Mouse (Mus musculus): ENCODE data around the gene Arih2. TPM values are rescaled to one million over a fixed set of nuclear protein-coding genes. Genes with fewer than 3 reads are reported as not detected.

Gene Arih2
- polyA plus RNA-seq, 1 experiment = 53.7 TPM

DNA sequence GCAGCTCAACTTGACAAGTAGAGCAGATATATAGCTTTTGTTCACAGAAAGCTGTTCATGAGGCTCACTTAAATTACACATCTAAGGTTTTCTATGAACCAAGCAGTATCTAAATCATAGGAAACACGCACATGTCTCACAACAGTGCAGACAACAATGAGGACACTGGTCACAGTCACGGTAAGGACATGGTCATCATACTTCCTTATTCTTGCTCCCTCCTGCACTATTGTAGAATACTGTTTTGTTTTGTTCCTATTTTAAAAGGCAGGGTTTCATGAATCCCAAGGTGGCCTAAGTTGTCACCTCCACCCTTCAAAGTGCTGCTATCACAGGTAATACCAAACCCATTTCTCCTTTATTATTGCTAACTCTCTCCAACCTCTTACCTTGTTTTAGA is 9.4 kb downstream of the Arih2 start:
- TF ChIP-seq CTCF (IDR thresholded peaks at IDR 0.05; ENCODE audit: borderline replicate concordance, insufficient read depth, low read depth, low read length) (no peak), POLR2A (IDR thresholded peaks at IDR 0.05; ENCODE audit: borderline replicate concordance, insufficient read depth, low read length) (no peak)
- H3K4me3 ChIP-seq (replicated peaks; ENCODE audit: insufficient read depth, low read depth, low read length) = no peak overlapping the region
- no peak overlapping the region for H3K27ac ChIP-seq (ENCODE audit: insufficient read depth, low read length)
- H3K27me3 ChIP-seq (ENCODE audit: control insufficient read depth, insufficient read depth, low read length) = no peaks in the 10 kb centered on the region
- H3K4me1 ChIP-seq (ENCODE audit: control insufficient read depth, insufficient read depth, low read length) = peaks cover 3% of the 10 kb centered on the region; the same call in 1 of the 2 replicates
- DNase-seq = no peak
- WGBS = 79% methylated on average over 2 of the region's 2 CpGs

GRCm38 (mm10) chr9:108635415-108635814 is 13.8 kb downstream of the Arih2 start:
- H3K4me3 ChIP-seq (replicated peaks; ENCODE audit: insufficient read depth, low read depth, low read length) = no peak overlapping the region
- no peaks in the 10 kb centered on the region for H3K4me1 ChIP-seq (ENCODE audit: control insufficient read depth, insufficient read depth, low read length)
- no peaks in the 10 kb centered on the region for H3K27me3 ChIP-seq (ENCODE audit: control insufficient read depth, insufficient read depth, low read length)
- 85% methylated on average over 2 of the region's 2 CpGs for WGBS
- no peak for DNase-seq
- no peak overlapping the region for H3K27ac ChIP-seq (ENCODE audit: insufficient read depth, low read length)
- no peak for TF ChIP-seq CTCF (IDR thresholded peaks at IDR 0.05; ENCODE audit: borderline replicate concordance, insufficient read depth, low read depth, low read length)
- TF ChIP-seq POLR2A (IDR thresholded peaks at IDR 0.05; ENCODE audit: borderline replicate concordance, insufficient read depth, low read length) = no peak

DNA sequence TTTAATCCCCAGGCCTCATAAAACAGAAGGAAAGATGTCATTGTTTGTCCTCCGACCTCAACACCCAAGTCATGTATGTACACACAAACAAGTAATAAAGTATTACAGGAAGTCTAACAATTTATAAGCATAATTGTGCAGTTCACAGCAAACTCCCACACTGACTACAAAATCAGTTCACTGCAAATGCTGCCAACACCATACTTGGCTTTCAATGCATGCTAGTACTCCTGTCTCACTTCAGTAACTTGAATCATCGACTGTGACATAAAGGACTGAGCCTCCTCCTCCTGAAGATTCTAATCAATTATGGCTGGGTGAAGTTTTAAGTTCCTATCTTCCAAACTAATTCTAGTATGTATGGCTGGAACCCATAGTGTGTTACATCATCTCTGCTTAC is 15.3 kb downstream of the Arih2 start:
- WGBS = 63% methylated on average over 2 of the region's 2 CpGs
- no peak for DNase-seq
- Histone ChIP-seq H3K27ac (ENCODE audit: insufficient read depth, low read length) (no peak overlapping the region), H3K27me3 (ENCODE audit: control insufficient read depth, insufficient read depth, low read length) (no peaks in the 10 kb centered on the region), H3K4me1 (ENCODE audit: control insufficient read depth, insufficient read depth, low read length) (no peaks in the 10 kb centered on the region), H3K4me3 (replicated peaks; ENCODE audit: insufficient read depth, low read depth, low read length) (no peak overlapping the region)
- TF ChIP-seq POLR2A (IDR thresholded peaks at IDR 0.05; ENCODE audit: borderline replicate concordance, insufficient read depth, low read length) (no peak), CTCF (IDR thresholded peaks at IDR 0.05; ENCODE audit: borderline replicate concordance, insufficient read depth, low read depth, low read length) (no peak)

DNA sequence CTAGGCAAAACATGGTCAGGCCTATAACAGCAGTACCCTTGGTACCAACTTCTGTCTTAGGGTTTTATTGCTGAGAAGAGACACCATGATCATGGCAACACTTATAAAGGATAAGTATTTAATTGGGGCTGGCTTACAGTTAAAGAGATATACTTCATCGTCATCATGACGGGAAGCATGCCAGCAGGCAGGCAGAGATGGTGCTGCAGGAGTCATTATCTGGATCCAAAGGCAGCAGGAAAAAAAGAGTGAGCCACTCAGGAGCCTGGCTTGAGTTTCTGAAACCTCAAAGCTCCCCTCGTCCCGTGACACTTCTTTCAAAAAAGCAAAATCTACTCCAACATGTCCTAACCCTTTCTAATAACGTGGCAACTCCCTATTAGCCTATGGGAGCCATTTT is 16.8 kb downstream of the Arih2 start:
- H3K27me3 ChIP-seq (ENCODE audit: control insufficient read depth, insufficient read depth, low read length) = no peaks in the 10 kb centered on the region
- no peak for DNase-seq
- TF ChIP-seq CTCF (IDR thresholded peaks at IDR 0.05; ENCODE audit: borderline replicate concordance, insufficient read depth, low read depth, low read length) (no peak), POLR2A (IDR thresholded peaks at IDR 0.05; ENCODE audit: borderline replicate concordance, insufficient read depth, low read length) (no peak)
- no peak overlapping the region for H3K27ac ChIP-seq (ENCODE audit: insufficient read depth, low read length)
- no peaks in the 10 kb centered on the region for H3K4me1 ChIP-seq (ENCODE audit: control insufficient read depth, insufficient read depth, low read length)
- WGBS = 51% methylated on average over 5 of the region's 5 CpGs
- H3K4me3 ChIP-seq (replicated peaks; ENCODE audit: insufficient read depth, low read depth, low read length) = no peak overlapping the region

GRCm38 (mm10) chr9:108631631-108632256 is 17.4 kb downstream of the Arih2 start:
- TF ChIP-seq POLR2A (IDR thresholded peaks at IDR 0.05; ENCODE audit: borderline replicate concordance, insufficient read depth, low read length) (no peak), CTCF (IDR thresholded peaks at IDR 0.05; ENCODE audit: borderline replicate concordance, insufficient read depth, low read depth, low read length) (no peak)
- no peak overlapping the region for H3K4me3 ChIP-seq (replicated peaks; ENCODE audit: insufficient read depth, low read depth, low read length)
- 94% methylated on average over 5 of the region's 5 CpGs for WGBS
- H3K27ac ChIP-seq (ENCODE audit: insufficient read depth, low read length) = no peak overlapping the region
- no peaks in the 10 kb centered on the region for H3K27me3 ChIP-seq (ENCODE audit: control insufficient read depth, insufficient read depth, low read length)
- DNase-seq = no peak
- H3K4me1 ChIP-seq (ENCODE audit: control insufficient read depth, insufficient read depth, low read length) = no peaks in the 10 kb centered on the region

- Histone ChIP-seq H3K4me3 (replicated peaks; ENCODE audit: insufficient read depth, low read depth, low read length) (no peak overlapping the region), H3K4me1 (ENCODE audit: control insufficient read depth, insufficient read depth, low read length) (peaks cover 4% of the 10 kb centered on the region; the same call in 1 of the 2 replicates), H3K27me3 (ENCODE audit: control insufficient read depth, insufficient read depth, low read length) (no peaks in the 10 kb centered on the region), H3K27ac (ENCODE audit: insufficient read depth, low read length) (no peak overlapping the region)
- 89% methylated on average over 1 of the region's 1 CpGs for WGBS
- DNase-seq = no peak
- TF ChIP-seq POLR2A (IDR thresholded peaks at IDR 0.05; ENCODE audit: borderline replicate concordance, insufficient read depth, low read length) (no peak), CTCF (IDR thresholded peaks at IDR 0.05; ENCODE audit: borderline replicate concordance, insufficient read depth, low read depth, low read length) (no peak)
Measured at GRCm38 (mm10) chr9:108630683-108631082, 18.5 kb downstream of the Arih2 start.

- Histone ChIP-seq H3K27me3 (ENCODE audit: control insufficient read depth, insufficient read depth, low read length) (no peaks in the 10 kb centered on the region), H3K4me3 (replicated peaks; ENCODE audit: insufficient read depth, low read depth, low read length) (no peak overlapping the region), H3K4me1 (ENCODE audit: control insufficient read depth, insufficient read depth, low read length) (peaks cover 4% of the 10 kb centered on the region; the same call in 1 of the 2 replicates), H3K27ac (ENCODE audit: insufficient read depth, low read length) (no peak overlapping the region)
- WGBS = 70% methylated on average over 4 of the region's 4 CpGs
- no peak for DNase-seq
- TF ChIP-seq CTCF (IDR thresholded peaks at IDR 0.05; ENCODE audit: borderline replicate concordance, insufficient read depth, low read depth, low read length) (no peak), POLR2A (IDR thresholded peaks at IDR 0.05; ENCODE audit: borderline replicate concordance, insufficient read depth, low read length) (no peak)
Measured at GRCm38 (mm10) chr9:108628141-108628540, 21.0 kb downstream of the Arih2 start.

DNA sequence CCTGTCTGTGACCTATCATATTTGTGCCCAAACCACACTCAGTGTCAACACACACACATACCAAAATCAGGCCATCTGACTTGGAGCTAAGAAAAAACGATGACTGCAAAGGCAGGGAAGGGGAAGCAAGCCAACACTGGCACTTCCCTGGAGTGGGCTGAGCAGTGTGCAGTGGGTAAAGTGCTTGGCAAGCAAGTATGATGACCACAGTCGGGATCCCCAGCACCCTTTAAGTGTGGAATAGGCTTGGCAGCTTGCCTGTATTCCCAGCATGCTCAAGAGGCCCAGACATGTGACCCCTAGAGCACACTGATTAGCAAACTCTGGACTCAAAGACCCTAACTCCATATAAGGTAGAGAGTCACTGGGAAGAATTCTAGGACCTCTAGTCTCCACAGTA is 22.7 kb downstream of the Arih2 start:
- no peaks in the 10 kb centered on the region for H3K27me3 ChIP-seq (ENCODE audit: control insufficient read depth, insufficient read depth, low read length)
- DNase-seq = peak in 1 of 2 experiments; percentile 22
- H3K27ac ChIP-seq (ENCODE audit: insufficient read depth, low read length) = no peak overlapping the region; the same call in 1 of the 2 replicates
- peaks cover 4% of the 10 kb centered on the region; the same call in 1 of the 2 replicates for H3K4me1 ChIP-seq (ENCODE audit: control insufficient read depth, insufficient read depth, low read length)
- no peak for TF ChIP-seq POLR2A (IDR thresholded peaks at IDR 0.05; ENCODE audit: borderline replicate concordance, insufficient read depth, low read length)
- no peak for TF ChIP-seq CTCF (IDR thresholded peaks at IDR 0.05; ENCODE audit: borderline replicate concordance, insufficient read depth, low read depth, low read length)
- WGBS = 2% methylated on average over 2 of the region's 2 CpGs
- H3K4me3 ChIP-seq (replicated peaks; ENCODE audit: insufficient read depth, low read depth, low read length) = no peak overlapping the region

Measured in cerebellum, adult 2 months (tissue).